Mouse (Mus musculus): ENCODE results near the gene Xpnpep1.

The Xpnpep1 gene

DNA sequence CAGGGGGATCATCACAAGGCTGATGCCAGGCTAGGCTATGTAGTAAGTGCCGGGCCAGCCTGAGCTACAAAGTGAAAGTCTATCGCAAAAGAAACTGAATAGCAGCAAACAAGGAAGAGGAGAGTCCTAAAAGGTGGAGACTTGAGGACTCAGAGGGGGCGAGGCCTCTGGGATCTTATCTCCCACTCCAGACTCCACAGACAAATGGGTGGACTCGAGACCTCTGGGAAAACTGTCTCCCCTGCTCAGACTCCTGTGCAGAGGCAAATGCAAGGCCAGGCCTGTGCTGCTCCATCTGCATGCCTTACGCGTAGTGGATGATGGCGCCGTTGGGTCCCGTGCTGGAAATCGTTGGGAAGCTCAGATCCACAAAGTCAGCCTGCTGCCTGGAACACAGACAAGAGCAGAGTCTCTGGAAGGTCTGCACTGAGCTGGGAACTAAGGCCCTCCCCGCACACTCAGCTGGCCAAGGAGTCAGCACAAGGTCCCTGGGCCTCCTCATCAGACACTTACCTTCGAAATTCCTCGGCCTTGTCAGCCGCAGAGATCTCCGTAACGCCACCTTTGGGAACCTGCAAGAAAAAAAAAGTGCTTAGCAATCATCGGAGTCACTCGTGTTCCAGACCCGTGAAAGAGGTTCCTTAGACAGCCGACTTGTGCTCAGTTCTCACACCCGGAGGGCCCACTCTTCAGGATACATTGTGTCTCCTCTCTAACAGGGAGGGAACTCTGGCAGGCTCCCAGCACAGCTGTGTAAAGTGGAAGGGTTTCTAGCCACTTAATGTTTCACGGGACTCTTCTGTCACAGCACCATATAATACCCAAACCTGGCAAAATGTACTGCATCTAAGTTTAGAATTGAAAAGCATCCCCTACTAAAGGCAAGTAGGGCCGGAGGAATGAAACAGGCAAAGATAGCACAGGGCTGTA lies 37.6 kb downstream of the Xpnpep1 start:
- no peak for DNase-seq (ENCODE audit: low spot score in 2 of 2)

DNA sequence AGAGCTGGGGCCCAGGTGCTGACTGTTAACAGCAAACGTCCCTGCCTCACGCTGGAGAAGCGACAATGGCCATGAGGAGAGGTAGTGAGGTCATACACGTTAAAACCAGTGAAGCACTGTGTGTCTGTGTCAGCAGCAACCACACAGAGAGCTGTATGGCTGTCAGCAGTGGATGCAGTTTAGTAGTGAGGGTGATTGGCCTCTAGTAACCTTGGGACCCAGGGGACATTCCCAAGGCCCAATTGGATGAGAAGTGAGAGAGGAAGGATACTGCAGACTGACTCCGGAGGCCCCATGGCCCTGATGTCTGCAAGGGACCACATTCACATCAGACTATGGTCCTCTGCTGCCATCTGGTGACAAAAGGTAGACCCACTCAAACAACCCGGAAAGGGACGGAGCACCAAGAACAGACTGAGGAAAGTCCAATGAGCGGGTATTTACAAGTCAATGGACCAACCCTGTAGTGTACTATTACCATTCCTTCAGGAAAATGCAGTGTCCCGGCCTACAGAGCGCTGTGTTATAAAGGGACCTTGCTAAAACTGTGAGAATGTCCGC lies 47.1 kb downstream of the Xpnpep1 start:
- peak in 1 of 2 experiments; percentile 50 for DNase-seq (ENCODE audit: low spot score in 2 of 2)

DNA sequence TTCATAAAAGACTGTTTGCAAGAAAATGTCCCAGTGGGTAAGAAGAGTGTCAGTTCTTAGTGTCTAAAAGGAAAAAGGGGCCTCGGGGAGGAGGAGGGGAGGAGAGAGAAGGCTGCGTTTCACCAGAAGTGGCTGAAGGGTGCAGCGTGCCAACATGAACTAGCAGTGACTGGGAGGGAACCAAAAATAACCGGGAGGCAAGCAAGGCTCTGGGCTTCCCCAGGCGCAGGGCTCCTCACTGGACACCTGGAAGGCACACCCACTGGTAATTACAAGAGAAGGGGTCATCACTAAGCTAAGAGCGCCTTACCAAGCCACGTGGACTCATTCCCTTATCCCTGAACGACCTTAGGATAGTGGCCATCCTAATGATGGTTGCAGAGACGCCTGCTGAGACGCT lies 48.1 kb downstream of the Xpnpep1 start:
- DNase-seq (ENCODE audit: low spot score in 2 of 2) = no peak

DNA sequence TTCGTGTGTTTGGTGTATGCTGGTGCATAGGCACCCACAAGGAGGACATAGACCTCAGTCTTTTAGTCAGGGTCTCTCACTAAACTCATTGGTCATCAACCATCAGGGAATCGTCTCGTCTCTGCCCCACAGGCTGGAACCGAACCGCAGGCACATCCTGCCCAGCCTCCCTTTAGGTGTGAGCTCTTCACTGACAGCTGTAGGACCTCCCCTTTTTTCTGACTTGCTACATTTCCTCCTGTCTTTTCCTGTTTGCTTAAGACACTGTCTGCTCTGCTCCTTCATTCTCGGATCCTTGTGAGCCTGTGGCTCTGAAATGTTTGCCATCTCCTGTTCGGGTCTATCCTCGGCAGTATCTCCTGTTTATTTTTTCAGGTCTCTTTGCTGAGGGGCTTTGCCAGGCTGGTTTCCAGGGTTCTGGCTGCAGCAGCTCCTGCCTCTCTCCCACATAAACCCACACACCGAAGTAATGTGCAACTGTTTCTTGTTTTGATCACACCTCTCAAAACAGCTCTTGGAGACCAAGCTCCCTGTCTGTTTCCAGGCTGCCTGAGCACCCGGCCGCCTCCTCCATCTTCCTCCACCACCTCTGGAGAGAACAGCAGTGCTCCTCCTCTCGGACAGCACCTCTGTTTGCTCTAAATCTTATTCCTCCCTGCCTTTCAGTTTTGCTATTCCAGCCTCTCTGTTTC lies 60.8 kb downstream of the Xpnpep1 start:
- DNase-seq (ENCODE audit: low spot score in 2 of 2) = no peak

DNA sequence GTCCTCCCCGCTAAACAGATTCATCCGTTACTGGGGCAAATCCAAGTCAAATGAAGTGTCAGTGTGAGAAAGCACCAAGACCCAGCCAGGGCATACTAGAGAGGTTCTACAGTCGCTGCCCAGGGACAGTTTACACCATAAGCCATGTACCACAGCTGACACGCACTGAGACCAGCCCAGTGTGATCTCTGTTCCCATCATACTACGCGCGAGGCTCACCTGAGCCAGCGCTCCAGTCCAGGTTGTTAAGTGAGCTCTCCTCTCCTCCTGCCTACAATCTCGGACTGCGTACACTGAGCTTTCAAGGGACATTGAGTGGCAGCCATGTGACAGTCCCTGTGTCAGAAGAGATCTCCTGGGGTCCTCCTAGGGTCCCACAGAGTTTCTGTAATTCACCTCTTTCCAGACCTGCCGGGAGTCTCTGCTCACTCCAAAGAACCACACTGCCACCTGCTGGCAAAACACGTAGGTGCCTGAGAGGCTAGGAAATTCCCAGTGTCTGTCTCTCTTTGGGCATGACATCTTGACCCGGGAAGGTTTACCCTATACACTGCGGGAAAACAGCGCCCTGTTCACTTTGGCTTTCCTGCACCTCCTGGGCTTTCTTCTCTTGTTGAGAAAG lies 64.3 kb downstream of the Xpnpep1 start:
- peak in 1 of 2 experiments; percentile 79 for DNase-seq (ENCODE audit: low spot score in 2 of 2)

DNA sequence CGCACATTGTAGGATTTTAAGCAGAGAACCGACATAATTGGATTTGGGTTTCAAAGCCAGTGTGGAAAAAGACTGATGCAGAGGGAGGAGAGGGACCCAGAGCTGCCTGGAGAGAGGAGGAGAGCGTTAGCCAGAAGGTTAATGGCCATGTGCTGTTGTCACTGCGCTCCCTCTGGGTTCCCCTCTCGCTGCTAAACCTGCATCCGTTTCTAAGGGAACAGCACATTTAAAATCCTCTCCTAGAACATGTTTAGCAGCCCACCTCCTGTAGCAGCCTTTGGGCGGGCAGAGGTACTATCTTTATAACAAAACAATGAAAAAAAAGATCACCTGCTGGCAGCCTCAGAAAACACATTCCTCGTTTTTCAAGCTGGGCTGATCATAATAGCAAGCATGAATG lies 73.7 kb downstream of the Xpnpep1 start:
- no peak for DNase-seq (ENCODE audit: low spot score in 2 of 2)

DNA sequence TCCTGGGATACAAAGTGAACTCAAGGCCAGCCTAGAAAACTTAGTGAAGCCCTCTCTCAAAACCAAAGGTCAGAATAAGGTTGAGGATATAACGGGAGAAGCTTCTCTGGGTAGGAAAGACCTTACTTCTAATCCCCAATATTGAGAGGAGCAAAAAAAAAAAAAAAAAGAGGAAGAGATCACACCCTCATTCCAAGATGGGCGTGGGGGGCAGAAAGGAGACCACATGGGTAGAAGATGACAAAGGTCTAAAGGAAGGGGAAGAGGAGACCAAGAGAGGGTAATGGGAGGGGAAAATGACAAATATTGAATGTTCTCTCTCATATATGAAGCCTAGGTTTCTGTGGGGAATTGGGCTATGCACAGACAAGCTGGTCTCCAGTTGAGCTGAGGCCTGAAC lies 77.3 kb downstream of the Xpnpep1 start:
- no peak for DNase-seq (ENCODE audit: low spot score in 2 of 2)

DNA sequence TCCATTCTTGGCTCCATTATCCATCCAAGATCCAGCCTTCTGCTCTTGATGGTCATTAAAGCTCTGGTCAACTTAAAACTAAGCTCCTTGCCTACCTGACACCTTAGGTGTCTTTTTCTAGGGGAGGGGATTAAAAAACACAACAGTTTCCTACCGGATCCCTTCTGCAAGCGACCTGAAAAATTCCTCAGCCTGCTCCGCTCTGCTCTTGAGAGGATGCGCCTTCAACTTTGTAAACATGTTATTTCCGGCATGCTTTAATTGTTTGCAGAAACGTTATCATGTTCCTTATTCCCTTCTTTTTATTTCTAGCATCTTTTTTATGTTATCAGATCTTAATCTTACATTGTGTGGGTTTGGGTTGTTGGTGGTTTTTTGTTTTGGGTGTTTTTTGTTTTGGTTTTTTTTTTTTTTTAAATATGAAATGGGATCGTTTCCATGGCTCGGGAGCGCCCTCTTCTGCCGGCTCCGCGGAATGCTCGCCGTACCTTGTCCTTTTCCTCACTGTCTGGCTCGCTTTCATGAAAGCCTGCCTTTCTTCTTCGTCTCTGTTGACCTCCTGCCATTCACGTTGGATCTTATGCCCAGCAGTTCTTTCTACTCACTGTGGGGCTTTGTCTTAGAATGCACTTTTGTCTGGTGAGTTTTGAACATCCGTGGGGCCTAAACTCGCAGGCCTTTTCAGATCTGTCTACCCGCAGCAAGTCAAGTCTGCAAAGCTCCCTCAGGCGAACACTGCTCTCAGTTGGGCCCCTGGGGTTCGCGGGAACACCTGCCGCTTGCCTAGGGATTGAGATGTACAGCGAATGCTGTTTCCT lies 117.1 kb downstream of the Xpnpep1 start:
- peak; percentile 6 to 66 for DNase-seq (ENCODE audit: low spot score in 2 of 2)

DNA sequence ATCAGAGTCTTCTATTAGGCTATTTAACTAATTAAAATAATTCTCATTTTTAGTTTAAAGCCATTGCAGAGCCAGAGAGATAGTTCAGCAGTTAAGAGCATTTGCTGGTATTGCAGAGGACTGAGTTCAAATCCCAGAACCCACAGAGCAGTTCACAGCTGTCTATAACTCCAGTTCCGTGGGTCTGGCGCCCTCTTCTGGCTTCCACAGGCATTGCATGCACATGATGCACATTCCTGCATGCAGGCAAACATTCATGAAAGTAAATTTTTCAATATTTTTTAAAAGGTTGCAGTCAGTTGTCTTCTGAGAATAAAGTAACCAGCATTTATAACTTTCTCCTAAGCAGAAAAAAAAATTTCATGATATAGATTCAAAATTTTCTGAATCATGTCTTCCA lies 135.8 kb downstream of the Xpnpep1 start:
- no peak for DNase-seq (ENCODE audit: low spot score in 2 of 2)

DNA sequence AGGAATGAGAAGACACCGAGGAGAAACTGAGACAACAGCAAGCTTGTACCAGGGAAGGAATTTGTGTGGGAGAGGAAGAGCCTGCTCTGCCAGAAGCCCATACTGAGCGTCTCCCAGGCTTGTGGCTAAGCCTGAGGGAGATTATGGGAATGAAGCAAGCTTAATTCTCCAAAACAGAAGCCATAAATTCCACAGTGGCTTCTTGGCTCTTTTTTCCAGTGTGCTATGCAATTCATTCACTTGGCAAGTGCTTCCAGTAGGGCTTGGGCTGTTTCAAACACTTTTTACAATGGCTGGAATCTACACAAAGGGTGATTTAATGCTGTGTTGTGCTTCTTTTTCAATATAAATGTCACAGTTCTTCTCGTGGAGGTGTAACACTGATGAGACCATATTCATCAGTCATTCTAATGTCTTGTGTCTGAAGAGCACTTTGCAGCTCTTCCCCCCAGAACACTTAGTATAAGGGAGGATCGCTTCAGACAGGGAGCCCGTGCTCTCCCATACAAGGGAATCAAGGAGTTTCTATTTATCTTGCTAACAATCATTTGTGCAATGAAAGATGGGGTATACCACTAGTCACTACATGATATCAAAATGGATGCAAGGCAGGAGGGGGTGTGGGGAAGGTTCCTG lies 148.1 kb downstream of the Xpnpep1 start:
- DNase-seq (ENCODE audit: low spot score in 2 of 2) = no peak

Measured in frontal cortex, postnatal 10 days (tissue).